Mouse (Mus musculus) spleen, adult 2 months (tissue): ENCODE measurements at regions not wholly inside any gene's neighbourhood (a gene's known extent, or its start where the extent isn't known, plus 50 kb on each side); places are given as distances from the start of the nearest gene placed in this dataset.

Experiments used
- CTCF ChIP-seq: fragments of 200-500 bp; IDR thresholded peaks from 2 replicates; pipeline ENCODE4 v1.5.1; 2011; ENCODE audit warnings: mild to moderate bottlenecking, inconsistent platforms; ENCODE audit not compliant: insufficient read depth, insufficient read length, insufficient replicate concordance; ENCODE audit errors: extremely low read depth
- POLR2A ChIP-seq: fragments of 200-500 bp; IDR thresholded peaks from 2 replicates; pipeline ENCODE4 v1.6.1; 2011; ENCODE audit warnings: low read depth, low read length, inconsistent platforms

DNA sequence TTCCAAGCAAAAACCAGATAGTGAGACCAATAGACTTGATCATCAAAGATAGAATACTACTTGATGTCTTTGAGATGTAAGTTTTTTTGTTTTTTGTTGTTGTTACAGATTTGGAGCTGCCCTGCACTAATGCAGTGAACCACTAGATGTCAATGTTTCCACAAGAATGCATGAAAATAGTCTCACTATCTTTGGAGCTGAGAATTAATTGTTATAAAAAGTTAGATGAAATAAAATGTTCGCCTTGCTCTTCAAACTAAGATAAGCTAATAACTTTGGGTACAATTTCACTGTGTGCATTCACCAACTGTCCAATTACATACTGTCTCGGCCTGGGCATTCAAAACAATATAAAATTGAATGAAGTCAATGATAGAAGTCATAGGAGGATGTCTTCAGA lies 223.2 kb upstream of the Agtr1b start:
- TF ChIP-seq CTCF: no peak
- no peak for TF ChIP-seq POLR2A
